Mouse (Mus musculus): Measurements from ENCODE around the gene Tex30.

Tex30 gene

GRCm38 (mm10) chr1:44041797-44042554 is 60.3 kb downstream of the Tex30 start:
- DNase-seq = peak; percentile 49 to 74
